Mouse (Mus musculus): ENCODE results near the gene Chrna10.
A peak's percentile ranks its signal among the peaks of the same experiment; 100 is the strongest.

Chrna10 gene

GRCm38 (mm10) chr7:102081784-102082183 lies 34.8 kb downstream of the Chrna10 start:
- DNase-seq (ENCODE audit: low spot score in 2 of 2): no peak

DNA sequence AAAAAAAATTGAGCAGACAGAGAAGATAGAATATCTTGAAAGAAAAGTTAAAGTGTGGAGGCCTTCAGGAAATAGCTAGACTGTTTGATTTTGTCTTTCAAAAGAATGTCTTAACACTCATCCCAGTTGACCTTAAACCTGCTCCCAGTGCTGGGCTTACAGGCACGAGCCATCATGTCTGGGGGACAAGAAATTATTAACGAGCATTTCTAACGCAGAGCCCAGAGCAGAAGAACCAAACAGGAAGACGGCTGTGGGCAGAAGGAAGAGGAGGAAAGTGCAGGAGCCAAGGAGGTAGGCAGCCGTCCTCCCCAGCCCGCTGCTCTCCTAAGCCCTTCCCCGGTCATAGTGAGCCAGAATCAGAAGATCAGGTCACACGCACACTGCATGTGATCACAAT lies 36.3 kb downstream of the Chrna10 start:
- DNase-seq (ENCODE audit: low spot score in 2 of 2): no peak

GRCm38 (mm10) chr7:102078517-102078916 lies 38.1 kb downstream of the Chrna10 start:
- DNase-seq (ENCODE audit: low spot score in 2 of 2): peak in 1 of 2 experiments; percentile 14

- no peak for DNase-seq (ENCODE audit: low spot score in 2 of 2)
These were observed 39.8 kb downstream of the Chrna10 start for GRCm38 (mm10) chr7:102076714-102077296.

DNA sequence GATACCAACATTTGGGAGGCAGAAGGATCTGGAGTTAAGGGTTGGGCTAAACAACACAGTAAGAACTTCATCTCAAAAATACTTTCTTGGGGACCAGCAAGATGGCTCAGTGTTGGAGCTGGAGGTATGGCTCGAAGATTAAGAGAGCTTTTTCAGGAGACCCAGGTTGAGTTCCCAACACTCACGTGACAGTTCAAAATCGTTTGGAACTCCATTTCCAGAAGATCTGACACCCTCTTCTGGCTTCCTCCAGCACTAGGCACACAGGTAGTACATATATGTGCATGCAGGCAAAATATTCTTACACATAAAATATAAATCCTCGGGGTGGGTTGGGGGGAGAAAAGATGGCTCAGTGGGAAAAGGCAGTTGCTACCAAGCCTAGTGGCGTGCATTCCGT lies 50.3 kb downstream of the Chrna10 start:
- no peak for DNase-seq (ENCODE audit: low spot score in 2 of 2)

GRCm38 (mm10) chr7:102065046-102065891 lies 51.4 kb downstream of the Chrna10 start, which contains the start of the genes Rnf121, Xndc1 and Xntrpc:
TSS of gene Rnf121 (minus strand) at chr7:102065469.
TSS of gene Xndc1 (plus strand) at chr7:102065511.
TSS of gene Xntrpc (plus strand) at chr7:102065713.
- DNase-seq (ENCODE audit: low spot score in 2 of 2): peak; percentile 90 to 92

GRCm38 (mm10) chr7:102064655-102065045 lies 52.0 kb downstream of the Chrna10 start:
- DNase-seq (ENCODE audit: low spot score in 2 of 2): no peak

DNA sequence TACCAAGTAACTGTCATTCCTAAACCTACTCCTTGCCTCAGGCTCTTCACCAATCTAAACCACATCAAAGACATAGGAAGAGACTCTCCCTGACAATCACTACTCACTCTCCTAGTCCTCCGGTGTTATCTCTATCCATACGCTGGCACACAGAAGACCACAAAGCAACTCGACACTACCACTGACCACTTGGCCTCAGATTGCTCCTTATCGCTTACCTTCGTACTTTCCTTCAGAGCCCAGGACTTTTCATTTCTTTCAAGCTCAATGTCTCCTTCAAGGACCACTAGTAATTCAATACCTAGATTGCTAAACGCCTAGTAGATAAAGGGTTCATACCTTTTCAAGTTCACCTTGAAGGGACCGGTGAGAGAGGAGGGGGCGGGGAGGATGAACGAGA lies 52.7 kb downstream of the Chrna10 start:
- DNase-seq (ENCODE audit: low spot score in 2 of 2): no peak

- DNase-seq (ENCODE audit: low spot score in 2 of 2): no peak
These were observed 54.4 kb downstream of the Chrna10 start for GRCm38 (mm10) chr7:102062203-102062602.

GRCm38 (mm10) chr7:102061353-102061752 lies 55.3 kb downstream of the Chrna10 start:
- no peak for DNase-seq (ENCODE audit: low spot score in 2 of 2)

All from urinary bladder, postnatal 36 days (tissue).